Mouse (Mus musculus): ENCODE data around the gene Nup37.

Gene Nup37

GRCm38 (mm10) chr10:88146707-88147477, at the start of gene Nup37, which contains the start of gene Parpbp:
Gene Nup37, plus strand, starts transcription at chr10:88146992.
Gene Parpbp, minus strand, starts transcription at chr10:88146941.
- peak; percentile 90 for DNase-seq

GRCm38 (mm10) chr10:88106169-88106568, 40.6 kb upstream of the Nup37 start:
- no peak for DNase-seq

GRCm38 (mm10) chr10:88113290-88113689, 33.5 kb upstream of the Nup37 start:
- no peak for DNase-seq

- DNase-seq, result no peak
Observed at GRCm38 (mm10) chr10:88119721-88120120, 27.1 kb upstream of the Nup37 start.

DNA sequence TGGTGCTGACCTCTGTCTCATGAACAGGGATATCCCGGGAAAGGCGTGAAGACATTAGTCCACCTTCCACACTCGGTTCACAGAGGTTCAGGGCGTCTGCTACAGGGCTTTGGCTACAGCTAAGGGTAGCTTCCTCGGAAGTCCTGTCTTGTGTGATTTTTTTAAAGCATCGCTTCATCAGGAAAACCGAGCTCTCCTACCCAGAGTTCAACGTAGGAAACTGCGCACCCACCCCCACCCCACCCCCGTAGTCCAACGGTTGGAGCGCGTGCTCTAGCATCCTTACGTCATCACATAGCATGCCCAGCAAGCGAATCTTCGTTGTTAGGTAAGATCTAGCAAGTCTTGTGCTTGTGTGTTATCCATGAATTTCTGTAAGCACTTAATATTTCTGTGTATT, 11.2 kb upstream of the Nup37 start:
- no peak for DNase-seq

- DNase-seq, result no peak
Observed at GRCm38 (mm10) chr10:88146187-88146586, 605 bp upstream of the Nup37 start.

DNA sequence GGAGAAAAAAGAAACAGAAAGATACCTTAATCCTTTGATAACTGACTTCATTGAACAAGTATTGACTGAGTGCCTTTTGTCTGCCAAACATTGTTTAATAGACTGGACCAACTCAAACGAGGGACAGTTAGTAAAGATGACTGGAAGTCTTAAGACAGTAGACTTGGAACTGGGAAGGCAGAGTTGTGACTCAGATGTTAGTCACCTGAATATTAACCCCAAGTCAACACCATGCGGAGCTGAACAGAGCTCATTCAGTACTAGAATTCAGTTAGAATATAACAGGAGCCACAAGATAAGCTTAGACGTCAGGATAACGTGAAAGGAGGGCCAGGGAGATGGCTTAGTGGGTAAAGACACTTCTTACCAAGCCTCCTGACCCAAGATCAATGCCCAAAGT, 3.6 kb downstream of the Nup37 start:
- DNase-seq, result no peak

DNA sequence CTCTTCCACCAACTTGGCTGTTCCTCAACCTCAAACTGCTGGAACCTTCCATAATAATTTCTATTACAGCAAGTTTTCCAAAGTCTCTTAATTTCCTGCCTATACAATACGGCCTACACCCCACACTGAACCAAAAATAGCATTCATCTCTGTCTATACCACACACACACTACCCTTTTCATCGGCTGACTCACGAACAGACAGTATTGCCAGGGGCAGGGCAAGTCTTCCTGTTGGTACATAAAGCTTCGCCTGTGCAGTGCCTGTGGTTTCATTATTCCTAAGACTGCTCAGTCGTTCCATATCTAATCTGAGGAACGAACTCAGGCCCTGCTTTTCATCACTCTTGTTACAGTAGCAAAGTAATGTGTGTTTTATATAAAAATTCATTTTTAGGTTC, 4.9 kb downstream of the Nup37 start:
- no peak for DNase-seq

GRCm38 (mm10) chr10:88162096-88162495, 15.3 kb downstream of the Nup37 start:
- DNase-seq, result no peak

DNA sequence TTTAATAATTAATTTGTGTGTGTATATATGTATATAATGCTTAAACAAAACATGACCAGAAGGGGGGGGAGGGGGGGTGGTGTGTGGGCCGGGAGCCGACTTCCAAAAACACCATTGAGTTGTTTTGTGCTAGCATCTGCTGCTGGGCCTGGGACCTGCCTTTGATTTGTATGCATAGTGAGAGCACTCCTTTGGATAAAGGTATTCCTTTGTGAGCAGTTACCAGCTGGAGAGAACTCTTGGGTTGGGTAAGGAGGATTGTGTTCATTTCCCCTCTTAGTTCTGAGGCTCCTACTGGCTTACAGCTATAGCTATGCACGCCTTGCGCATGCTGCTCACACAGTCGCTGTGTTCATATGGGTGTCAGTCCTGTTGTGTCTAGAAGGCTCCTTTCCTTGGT, 15.9 kb downstream of the Nup37 start:
- DNase-seq, result no peak

DNA sequence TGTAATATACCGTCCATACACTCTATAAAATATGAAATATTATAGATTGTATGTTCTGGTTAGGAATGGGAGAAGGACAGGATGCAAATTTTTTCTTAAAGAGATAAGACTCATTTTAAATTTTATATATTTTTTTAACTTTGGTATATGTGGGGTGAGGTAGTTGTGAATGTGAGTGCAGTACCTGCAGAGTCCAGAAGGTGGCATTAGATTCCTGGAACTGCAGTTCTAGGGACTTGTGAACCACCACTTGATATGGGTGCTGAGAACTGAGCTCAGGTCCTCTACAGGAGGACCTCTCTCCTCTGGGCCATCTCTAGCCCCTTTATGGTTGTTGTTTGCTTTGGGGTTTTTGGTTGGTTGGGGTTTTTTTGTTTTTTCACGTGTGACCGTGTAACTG, 19.4 kb downstream of the Nup37 start:
- DNase-seq, result no peak

- no peak for DNase-seq
Observed at GRCm38 (mm10) chr10:88167438-88168077, 20.8 kb downstream of the Nup37 start.

GRCm38 (mm10) chr10:88200541-88200940, 53.7 kb downstream of the Nup37 start:
- no peak for DNase-seq

DNA sequence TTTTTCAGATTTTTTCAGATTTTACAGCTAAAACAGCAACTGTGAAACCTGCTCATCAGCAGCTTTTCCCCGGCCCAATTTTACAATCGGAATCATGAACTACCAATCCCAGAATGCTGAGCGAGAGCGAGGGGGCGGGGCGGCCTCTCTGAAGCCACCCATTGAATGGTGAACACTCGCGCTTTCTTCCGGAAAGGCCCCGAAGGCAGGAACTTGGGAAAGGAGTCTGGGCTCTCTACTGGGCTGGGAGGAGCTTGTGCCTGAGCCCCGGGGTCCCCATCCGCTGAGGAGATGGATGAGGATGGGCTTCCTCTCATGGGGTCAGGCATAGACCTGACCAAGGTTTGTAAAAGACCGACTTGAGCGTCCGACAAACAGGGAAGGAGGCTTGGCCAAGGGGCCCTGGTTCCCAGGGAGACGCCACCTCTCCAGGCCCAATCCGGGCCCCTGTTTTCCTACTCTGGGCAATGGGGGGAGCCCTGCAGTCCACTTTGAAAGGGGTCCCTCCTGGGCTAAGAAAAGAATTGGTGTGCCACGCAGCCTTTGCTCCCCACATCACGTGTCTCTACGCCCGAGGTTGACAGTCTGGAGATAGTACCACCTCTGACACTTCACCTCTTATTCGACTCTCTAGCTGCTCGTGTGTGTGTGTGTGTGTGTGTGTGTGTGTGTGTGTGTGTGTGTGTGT, 54.3 kb downstream of the Nup37 start, which contains the start of gene Washc3:
Gene Washc3 (plus strand): TSS at position 143 of the 688 bp plus-strand sequence.
- peak; percentile 96 for DNase-seq

DNA sequence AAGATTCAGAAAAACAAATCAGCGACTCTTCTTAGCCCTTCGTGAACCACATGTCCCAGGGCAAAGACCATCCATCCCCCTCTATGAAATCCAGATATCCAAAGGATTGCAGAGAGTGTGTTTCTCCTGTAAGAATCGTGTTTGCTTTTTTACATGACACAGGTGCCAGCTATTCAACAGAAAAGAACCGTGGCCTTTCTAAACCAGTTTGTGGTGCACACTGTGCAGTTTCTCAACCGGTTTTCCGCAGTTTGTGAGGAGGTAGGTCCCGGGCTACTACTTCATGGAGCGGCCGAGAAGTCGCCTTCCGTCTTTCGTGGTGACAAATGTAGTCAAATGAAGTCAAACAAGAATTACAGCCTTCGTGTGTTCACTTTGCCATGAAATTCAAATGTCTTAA, 54.9 kb downstream of the Nup37 start:
- no peak for DNase-seq

DNA sequence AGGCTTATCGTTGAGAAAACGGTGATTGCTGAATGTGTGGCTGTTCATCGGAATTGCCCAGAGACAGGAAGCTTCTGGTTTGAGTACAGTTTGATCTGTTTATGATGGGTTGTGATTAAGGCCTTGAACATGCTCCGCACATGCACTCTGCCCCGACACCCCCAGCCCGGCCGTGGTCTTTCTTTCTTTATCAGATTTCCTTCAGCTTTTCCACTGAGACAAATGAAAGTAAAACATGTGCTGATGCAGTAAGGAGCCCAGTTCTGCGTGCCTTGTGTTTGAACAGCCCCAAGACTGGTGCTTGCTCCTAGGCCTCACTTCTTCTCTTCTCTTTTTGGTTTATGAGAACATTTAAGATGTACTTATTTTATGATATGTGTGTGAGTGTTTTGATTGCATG, 55.8 kb downstream of the Nup37 start:
- DNase-seq, result no peak

- DNase-seq, result no peak
Observed at GRCm38 (mm10) chr10:88203236-88203635, 56.4 kb downstream of the Nup37 start.

DNA sequence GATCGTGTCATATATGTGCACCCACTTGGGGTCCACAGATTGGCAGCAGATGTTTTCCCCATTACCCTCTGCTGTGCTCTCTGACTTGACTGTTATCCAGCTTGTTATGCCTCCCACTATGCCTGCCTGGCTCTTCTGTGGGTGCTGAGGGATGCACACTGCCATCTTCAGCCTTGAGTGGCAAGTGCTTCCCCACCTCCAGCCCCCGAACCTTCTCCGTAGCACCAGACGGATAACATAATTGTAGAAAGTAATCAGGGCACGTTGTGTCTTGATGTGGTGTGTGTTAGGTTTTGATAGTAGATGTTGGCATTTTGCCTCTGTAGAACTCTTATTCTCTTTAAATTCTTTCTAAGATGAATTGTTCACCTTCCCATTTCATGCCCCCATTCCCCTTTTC, 65.9 kb downstream of the Nup37 start:
- no peak for DNase-seq

DNA sequence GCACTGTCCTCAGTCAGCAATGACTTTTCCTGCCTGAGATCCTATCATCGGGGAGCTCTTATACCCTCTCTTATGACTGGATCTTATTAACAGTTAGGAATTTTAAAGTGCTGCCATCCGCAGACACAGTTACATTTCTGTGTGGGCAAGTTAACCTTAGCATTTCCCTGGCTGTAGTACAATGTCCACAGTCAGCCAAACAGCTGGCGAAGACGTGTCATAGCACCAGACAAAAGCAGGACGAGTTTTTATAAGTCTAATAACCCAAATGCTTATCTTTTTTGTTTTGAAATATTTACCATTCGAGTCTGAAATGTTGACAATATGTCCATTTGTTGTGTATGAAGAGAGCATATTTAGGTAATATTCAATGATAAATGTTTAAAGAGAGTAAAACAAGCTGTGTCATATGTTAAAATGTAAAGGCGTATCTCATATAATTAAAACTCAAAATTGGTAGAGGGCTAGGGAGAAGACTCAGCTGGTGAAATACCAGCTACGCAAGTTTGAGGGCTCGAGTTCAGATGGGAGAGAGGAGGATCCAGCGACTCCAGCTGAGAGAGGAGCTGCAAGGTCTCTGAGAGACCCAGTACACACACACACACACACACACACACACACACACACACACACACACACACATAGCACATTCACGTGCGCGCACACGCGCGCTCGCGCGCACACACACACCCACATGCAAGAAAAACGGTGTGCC, 68.2 kb downstream of the Nup37 start:
- DNase-seq, result no peak

GRCm38 (mm10) chr10:88218161-88218560, 71.4 kb downstream of the Nup37 start:
- no peak for DNase-seq

GRCm38 (mm10) chr10:88221718-88222117, 74.9 kb downstream of the Nup37 start:
- DNase-seq, result no peak

GRCm38 (mm10) chr10:88225421-88225820, 78.6 kb downstream of the Nup37 start:
- DNase-seq, result no peak

DNA sequence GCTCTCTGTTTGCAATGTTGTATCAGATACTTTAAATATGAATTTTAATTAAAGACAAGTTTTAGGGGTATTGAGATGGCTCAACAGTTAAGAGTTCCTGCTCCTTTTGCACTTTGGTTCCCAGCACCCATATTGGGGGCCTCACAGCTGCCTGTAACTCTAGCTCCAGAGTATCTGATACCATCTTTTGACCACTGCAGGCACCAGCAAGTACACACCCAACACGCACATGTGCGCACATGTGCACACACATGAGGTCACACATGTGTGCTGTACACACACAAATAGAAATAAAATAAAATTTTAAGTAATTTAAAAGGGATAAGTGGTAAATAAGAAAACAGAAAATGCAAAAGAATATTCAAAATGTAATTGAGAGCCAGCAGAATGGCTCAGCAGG, 81.2 kb downstream of the Nup37 start:
- no peak for DNase-seq
